Mouse (Mus musculus) kidney, adult 2 months (tissue): ENCODE data around the gene Zfp414.

ENCODE experiments used
- CTCF ChIP-seq: fragments of 200-500 bp; conservative IDR thresholded peaks from 2 replicates; pipeline ENCODE4 v1.5.1; 2011; ENCODE audit warnings: low read depth, mild to moderate bottlenecking, control low read depth, low read length, moderate library complexity, mixed read lengths; ENCODE audit not compliant: insufficient read depth, insufficient read length
- POLR2A ChIP-seq: fragments of 200-500 bp; IDR thresholded peaks from one replicate; pipeline ENCODE4 v1.6.1; 2011; ENCODE audit warnings: low read depth, low read length, control low read depth

DNA sequence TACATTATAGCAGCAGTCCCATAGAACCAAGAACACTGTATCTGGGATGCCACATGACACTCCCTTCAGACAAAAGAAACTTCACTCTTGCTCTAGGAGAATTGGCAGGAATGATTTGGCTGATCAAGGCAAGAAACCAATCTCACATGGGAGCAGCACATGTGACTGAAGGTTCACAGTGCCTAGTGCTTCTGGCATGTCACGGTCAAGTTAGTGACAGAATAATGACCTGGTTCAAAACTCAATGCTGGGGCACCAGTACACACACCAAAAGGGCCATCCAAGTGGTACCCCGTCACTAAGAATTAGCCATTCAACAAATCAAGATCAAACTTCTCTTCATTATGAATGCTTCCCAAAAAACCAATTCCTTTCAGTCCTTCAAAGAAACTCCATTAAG is 47.2 kb downstream of the Zfp414 start:
- TF ChIP-seq CTCF = no peak
- TF ChIP-seq POLR2A = no peak
